Mouse (Mus musculus): ENCODE results near the gene Plk3.

The Plk3 gene

DNA sequence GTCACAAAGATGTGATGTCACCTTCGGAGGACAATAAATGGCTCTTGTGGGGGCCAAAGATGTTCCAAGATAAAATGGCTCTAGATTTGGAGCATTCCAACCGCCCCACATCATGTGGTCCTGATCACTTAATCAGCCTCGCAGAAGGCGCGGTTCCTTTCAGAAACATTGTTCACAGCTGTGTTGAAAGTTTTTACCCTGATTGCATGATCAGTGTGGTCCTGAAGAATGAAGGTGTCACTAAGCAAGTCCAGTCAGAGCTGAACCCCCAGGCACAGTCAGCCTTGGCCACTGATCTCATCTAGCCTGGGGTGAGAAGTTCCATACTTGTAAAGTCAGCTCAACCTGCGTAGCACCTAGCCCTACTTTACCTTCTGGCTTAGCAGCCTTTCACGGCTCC lies 15.8 kb downstream of the Plk3 start:
- no peak for DNase-seq

- no peak for DNase-seq
These were observed 18.2 kb downstream of the Plk3 start for GRCm38 (mm10) chr4:117115592-117115991.

GRCm38 (mm10) chr4:117113237-117113636 lies 20.5 kb downstream of the Plk3 start:
- DNase-seq, result no peak

DNA sequence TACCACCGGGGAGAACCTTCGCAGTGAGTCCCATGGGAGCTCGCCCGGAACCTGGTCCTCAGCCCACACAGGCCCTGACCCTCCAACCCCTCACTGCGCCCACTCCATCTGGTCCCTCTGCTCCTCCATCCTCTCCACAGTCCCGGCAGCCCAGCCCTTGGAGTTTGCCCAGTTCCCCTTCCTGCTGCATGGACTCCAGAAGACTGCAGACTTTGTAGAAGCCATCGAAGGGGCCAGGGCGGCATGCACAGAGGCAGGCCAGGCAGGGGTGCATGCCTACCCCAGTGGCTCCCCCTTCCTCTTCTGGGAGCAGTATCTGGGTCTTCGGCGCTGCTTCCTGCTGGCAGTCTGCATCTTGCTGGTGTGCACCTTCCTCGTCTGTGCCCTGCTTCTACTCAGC lies 22.8 kb downstream of the Plk3 start:
- no peak for DNase-seq

- no peak for DNase-seq
These were observed 23.5 kb downstream of the Plk3 start for GRCm38 (mm10) chr4:117110249-117110648.

DNA sequence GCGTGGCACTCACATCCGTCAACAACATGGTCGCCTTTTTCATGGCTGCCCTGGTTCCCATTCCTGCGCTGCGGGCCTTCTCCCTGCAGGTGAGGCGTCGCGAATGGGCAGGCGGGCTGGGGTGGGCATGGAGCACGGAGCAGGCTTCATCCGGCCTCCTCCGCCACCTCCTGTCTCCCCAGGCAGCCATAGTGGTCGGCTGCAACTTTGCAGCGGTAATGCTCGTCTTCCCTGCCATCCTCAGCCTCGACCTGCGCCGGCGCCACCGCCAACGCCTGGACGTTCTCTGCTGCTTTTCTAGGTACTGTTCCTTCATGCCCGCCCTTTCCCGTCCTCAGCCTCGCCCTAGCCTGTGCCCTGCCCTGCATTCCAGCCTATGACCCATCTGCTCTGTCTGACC lies 24.4 kb downstream of the Plk3 start:
- no peak for DNase-seq

- no peak for DNase-seq
These were observed 25.3 kb downstream of the Plk3 start for GRCm38 (mm10) chr4:117108524-117108849.

DNA sequence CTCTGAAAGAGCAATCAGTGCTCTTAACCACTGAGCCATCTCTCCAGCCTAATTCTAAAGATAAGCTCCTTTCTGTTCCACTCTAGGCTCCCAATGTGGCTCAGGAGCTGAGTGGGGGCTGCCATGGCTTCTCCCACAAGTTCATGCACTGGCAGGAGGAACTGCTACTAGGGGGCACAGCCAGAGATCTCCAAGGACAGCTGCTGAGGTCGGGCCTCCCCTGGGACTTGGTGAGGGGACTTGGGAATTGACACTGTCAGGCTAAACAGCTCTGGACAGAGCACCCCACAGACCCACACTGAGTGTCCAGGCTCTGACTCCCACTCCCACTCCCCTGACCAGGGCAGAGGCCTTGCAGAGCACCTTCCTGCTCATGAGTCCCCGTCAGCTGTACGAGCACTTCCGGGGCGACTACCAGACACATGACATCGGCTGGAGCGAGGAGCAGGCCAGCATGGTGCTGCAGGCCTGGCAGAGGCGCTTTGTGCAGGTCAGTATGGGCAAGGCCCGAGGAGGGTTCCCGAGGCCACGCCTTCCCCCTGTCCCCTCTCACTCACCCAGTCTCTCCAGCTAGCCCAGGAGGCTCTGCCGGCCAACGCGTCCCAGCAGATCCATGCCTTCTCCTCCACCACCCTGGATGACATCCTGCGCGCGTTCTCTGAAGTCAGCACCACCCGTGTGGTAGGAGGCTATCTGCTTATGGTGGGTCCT lies 25.8 kb downstream of the Plk3 start:
- no peak for DNase-seq

GRCm38 (mm10) chr4:117105127-117105526 lies 28.6 kb downstream of the Plk3 start:
- DNase-seq, result no peak

DNA sequence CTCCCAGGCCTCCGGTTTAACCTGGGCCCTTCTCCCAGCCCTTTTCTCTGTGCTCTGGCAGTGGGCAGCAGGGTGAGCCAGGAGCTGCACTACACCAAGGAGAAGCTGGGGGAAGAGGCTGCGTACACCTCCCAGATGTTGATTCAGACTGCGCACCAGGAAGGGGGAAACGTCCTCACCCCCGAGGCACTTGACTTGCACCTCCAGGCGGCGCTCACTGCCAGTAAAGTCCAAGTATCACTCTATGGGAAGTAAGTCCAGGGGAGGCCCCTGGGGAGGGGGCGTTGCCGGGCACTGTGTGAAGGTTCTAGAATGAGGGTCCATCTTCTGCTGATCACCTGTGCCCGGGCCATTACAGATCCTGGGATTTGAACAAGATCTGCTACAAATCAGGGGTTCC lies 29.1 kb downstream of the Plk3 start:
- no peak for DNase-seq

DNA sequence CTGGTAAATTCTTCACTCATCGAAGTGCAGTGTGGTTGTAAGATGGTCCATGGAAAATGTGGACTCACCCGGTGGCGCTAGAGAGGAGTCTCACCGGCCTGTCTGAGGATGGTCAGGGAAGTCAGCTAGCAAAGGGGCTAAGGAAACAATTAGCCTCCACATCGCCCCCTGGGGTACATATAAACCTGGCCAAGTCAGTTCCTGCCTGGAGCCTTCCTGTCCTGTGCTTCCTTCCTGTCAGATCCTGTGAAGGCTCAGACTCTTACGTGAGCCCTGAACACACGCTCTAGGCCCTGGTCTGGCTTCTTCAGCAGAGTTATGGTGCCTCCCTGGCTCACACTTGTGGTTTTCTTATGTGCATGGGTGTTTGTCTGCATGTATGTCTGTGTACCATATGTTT lies 32.5 kb downstream of the Plk3 start:
- peak; percentile 46 for DNase-seq

GRCm38 (mm10) chr4:117100036-117100435 lies 33.7 kb downstream of the Plk3 start:
- no peak for DNase-seq

DNA sequence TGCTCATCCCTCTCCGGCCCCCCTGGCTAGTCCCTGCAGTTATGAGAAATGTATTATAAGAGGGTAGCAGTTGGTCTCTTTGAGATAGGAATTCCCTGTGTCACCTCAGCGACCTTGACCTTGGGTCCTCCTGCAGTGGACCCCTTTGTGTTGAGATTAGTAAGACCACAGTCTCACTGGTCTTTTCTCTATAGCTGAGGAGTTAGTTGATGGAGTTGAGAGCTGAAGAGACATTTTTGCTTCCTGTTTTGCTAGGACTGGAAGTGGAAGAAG lies 35.1 kb downstream of the Plk3 start:
- DNase-seq, result no peak

GRCm38 (mm10) chr4:117097969-117098763 lies 35.6 kb downstream of the Plk3 start:
- DNase-seq, result no peak

DNA sequence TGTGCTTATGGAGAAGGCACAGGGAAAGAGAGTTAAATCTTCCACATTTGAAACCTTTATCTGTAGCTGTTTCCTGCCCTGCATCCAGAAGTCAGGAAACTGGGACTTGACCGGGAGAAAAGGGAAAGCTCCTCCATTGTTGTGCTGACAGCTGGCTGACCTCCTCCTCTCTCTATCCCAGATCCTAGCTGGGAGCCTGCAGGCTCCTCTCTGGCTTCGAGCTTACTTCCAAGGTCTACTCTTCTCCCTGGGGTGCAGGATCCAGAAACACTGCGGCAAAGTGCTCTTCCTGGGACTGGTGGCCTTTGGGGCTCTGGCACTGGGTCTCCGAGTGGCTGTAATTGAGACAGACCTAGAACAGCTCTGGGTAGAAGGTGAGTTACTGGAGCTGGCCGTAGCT lies 37.1 kb downstream of the Plk3 start:
- no peak for DNase-seq

GRCm38 (mm10) chr4:117095551-117096452 lies 38.0 kb downstream of the Plk3 start, which contains the start of gene Ptch2:
Ptch2 (plus strand) TSS chr4:117096075.
- DNase-seq, result peak; percentile 72

DNA sequence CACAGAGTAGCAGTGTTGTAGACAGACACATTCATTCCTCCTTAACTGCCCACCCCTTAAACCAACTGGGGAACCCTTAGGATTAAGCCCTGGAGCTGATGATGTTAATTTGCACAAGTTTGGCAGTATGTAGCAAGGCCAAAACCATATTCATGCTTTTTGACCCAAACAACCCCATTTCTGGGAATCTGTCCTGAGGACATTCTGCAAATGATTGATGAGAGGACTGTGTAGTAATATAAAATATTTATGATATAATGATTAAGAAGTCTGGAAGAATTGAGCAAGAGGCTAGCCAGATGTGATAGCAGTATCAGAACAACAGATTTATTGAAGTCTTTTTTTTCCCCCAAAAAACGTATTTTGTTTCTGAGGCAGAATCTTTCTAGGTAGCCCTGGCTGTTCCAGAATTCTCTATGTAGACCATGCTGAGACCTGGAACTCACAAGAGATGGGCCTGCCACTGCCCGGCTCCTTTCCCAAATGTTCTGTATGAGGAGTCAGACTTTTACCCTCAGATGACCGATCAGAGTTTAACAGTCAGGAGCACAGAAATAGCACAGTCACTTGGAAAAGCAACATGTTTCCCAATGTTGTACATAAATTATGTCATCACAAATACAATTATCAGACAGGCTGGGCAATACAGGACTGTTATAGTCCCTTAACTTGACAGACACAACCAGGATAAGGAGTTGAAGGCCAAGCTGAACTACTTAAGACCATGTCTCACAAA lies 39.0 kb downstream of the Plk3 start:
- no peak for DNase-seq

- no peak for DNase-seq
These were observed 43.2 kb downstream of the Plk3 start for GRCm38 (mm10) chr4:117090586-117090985.

GRCm38 (mm10) chr4:117087948-117088640 lies 45.7 kb downstream of the Plk3 start:
- DNase-seq, result no peak

Data from lung, postnatal 14 days (tissue).